Mouse (Mus musculus) left cerebral cortex, postnatal 36 days (tissue): Measurements from ENCODE around the gene Hoxd8. TPM values are rescaled to one million over a fixed set of nuclear protein-coding genes. Genes with fewer than 3 reads are reported as not detected.

Experiments used
- DNase-seq, 2 experiments: peaks; one replicate each; pipeline ENCODE4 v3.0.0; 2021 to 2022; ENCODE audit warnings: low spot score in 2 of 2, mixed read lengths in 1 of 2
- intact Hi-C: fragments of 180-260 bp; cut with DNase I; formaldehyde crosslinking; loops from one replicate; pipeline ENCODE4 v1.15.1; 2025
- total RNA-seq, 2 experiments: library from RNA; stranded (reverse); gene quantifications; 2 replicates each; pipeline ENCODE4 v1.2.3; 2021

The Hoxd8 gene
- total RNA-seq, 2 experiments from 2014 or later: not detected

GRCm38 (mm10) chr2:74726551-74726950, 22.1 kb downstream of the Hoxd8 start, which contains the start of gene Gm28230:
TSS of gene Gm28230 (plus strand) at chr2:74726728.
- DNase-seq: no peak
- intact Hi-C loops: no loop called here

- DNase-seq: no peak
- intact Hi-C loops: no loop called here
Measured at GRCm38 (mm10) chr2:74726973-74727639, 22.7 kb downstream of the Hoxd8 start.

GRCm38 (mm10) chr2:74727640-74728302, 23.4 kb downstream of the Hoxd8 start:
- no peak for DNase-seq
- intact Hi-C loops: no loop called here

- DNase-seq: no peak
- intact Hi-C loops: no loop called here
Measured at GRCm38 (mm10) chr2:74728303-74728680, 23.9 kb downstream of the Hoxd8 start.

DNA sequence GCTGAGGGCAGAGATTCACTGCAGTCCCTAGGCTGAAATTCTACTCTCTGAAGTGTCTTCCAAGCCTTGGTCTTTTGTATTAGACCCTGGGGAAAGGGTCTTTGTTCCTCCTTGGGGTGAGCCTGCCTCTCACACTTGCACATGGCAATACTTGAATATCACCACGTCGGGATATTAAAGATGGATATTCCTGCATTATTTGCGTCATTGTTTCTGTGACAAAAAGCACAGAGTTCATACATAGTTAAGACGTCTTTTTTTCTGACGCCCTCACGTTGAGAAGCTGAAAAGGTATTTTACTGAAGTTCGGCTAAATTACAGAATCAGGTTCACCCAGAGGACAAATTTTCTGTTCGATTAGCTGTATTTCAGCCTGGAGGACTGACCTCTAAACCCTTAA, 25.9 kb downstream of the Hoxd8 start:
- intact Hi-C loops: loop anchor here (5.0 kb wide), 1 partner anchor 38 kb away; the partner anchor contains the start of gene Hoxd10
- DNase-seq: no peak

- intact Hi-C loops: loop anchor here (5.0 kb wide), 1 partner anchor 39 kb away; the partner anchor contains the start of gene Hoxd10
- no peak for DNase-seq
Measured at GRCm38 (mm10) chr2:74731055-74731454, 26.6 kb downstream of the Hoxd8 start.

DNA sequence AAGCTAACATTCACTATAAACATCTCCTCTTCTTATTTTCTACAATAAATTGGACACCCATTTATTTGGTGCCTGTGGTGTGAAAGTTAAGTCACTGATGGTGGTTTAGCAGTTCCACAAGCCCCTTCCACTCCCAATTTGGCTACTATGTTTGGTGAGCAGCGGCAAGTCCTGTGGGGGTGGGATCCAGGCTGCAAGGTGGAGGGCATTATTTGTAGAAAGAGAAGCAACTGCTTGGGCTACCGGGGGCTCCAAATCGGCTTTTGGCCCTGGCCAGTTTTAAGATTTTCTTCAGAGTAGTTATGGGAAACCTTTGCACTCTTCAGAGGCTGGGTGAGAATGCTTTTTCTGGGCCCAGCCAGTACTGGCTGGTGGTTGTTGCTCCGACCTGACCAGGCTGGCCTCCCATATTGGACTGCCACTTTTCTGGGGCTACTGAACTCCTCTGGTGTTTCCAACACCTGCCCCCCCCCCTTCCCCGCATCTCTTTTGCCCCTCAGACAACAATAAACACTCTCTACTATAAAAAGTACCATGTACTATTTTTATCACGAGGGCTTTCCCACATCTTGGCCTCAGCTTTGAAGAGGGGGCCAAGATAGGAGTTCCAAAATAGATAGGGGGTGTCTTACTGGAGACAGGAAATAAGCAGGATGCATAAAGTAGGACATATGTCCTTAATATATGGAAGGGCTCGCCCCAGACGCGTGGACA, 27.5 kb downstream of the Hoxd8 start:
- no peak for DNase-seq
- intact Hi-C loops: loop anchor here (5.0 kb wide), 1 partner anchor 40 kb away; the partner anchor contains the start of gene Hoxd10

- no peak for DNase-seq
- intact Hi-C loops: loop anchor here (5.0 kb wide), 1 partner anchor 40 kb away; the partner anchor contains the start of gene Hoxd10
Measured at GRCm38 (mm10) chr2:74732513-74733316, 28.3 kb downstream of the Hoxd8 start.

DNA sequence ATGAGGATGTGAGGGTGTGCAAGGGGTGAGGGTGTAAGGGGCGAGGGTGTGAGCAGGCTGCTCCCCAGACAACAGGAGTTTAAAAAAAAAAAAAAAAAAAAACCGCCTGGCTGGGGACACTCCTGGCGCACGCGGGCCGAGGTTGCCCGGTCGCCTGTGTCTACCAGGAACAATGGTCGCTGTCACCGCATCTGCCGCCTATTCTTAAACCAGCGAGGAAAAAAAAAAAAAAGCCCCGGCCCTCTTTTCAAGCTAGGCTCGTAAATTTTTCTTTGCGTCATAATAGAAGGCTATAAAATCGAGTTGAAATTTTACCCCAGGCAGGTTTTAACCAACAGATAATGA, 28.9 kb downstream of the Hoxd8 start:
- intact Hi-C loops: loop anchor here (5.0 kb wide), 1 partner anchor 41 kb away; the partner anchor contains the start of gene Hoxd10
- DNase-seq: no peak

GRCm38 (mm10) chr2:74733765-74734164, 29.4 kb downstream of the Hoxd8 start:
- DNase-seq: no peak
- intact Hi-C loops: loop anchor here (5.0 kb wide), 1 partner anchor 41 kb away; the partner anchor contains the start of gene Hoxd10

GRCm38 (mm10) chr2:74734451-74734850, 30.0 kb downstream of the Hoxd8 start:
- intact Hi-C loops: loop anchor here (5.0 kb wide), 1 partner anchor 42 kb away; the partner anchor contains the start of gene Hoxd10
- DNase-seq: no peak

- intact Hi-C loops: loop anchor here (5.0 kb wide), 2 partner anchors 43 to 83 kb away; partner anchors contain the start of gene Hoxd10
- no peak for DNase-seq
Measured at GRCm38 (mm10) chr2:74734996-74735811, 30.8 kb downstream of the Hoxd8 start.

DNA sequence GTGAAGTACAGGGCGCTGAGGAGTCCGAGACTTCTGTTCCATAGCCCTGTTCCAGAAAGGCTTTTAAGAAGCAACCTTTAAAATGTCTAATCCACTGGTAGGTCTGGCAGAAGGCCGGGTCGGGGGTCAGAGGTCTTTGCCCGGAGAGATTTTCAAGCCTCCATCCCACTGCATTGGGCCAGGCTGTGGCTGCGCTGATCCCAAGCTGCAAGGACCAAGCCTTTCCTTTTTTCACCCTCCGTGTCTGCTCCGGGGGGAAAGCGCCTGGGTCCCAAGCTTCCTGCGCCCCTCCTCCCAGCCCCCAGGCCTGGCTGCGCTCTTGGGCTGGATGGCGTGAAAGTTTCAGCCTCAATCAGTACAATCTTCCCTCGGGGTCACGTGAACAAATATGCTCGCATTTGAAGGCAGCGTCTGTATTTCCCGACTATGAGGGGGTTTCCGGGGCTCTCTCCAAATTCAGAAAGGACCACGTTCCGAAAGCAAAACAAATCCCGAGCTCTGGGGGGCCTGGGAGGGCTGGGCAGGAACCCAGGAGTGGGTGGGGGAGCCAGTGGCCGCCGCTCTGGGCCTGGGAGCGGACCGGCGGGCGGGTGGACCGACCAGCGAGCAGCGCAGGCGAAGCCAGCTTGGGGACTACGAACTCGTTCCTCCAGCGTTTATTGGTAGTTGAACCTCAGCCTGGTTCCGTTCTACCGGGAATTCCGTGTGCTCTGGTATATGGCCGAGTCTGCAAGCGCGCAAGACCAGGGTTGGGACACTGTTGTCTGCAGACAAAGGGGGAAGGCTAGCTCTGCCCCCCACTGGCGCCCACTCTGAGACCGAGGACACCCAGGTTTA, 31.7 kb downstream of the Hoxd8 start:
- no peak for DNase-seq
- intact Hi-C loops: loop anchor here (5.0 kb wide), 1 partner anchor 84 kb away; no protein-coding TSS in a partner anchor

GRCm38 (mm10) chr2:74736688-74737577, 32.5 kb downstream of the Hoxd8 start:
- intact Hi-C loops: loop anchor here (5.0 kb wide), 1 partner anchor 85 kb away; no protein-coding TSS in a partner anchor
- DNase-seq: no peak

DNA sequence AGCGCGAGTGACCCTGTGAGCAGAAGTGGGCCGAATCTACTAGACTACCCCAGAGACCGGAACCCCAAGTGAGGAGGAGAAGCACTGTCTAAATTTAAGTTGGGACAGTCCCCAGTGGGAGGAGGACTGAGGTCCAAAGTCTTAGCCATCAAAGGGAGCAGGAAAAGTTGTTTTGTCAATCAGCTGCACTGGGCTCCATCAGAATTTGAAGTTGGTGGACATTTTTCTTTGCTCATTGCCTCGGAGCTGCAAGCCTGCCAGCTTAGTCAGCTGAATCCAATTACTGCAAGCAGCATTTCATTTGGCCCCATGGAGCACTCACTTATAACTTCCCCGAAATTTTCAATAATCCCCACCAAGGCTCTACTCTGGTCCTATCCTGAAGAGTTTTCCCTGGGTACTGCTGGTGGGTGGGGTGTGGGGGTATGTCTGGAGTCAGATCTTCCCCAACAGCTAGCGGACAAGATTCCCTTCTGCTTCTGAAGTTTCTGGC, 33.2 kb downstream of the Hoxd8 start:
- DNase-seq: no peak
- intact Hi-C loops: loop anchor here (5.0 kb wide), 1 partner anchor 85 kb away; no protein-coding TSS in a partner anchor
